Mouse (Mus musculus): ENCODE results near the gene St6galnac3. TPM values are rescaled to one million over a fixed set of nuclear protein-coding genes. Genes with fewer than 3 reads are reported as not detected.

Gene St6galnac3
- total and polyA plus RNA-seq, 3 experiments, result 0.08 to 1.1 (median 0.38) TPM

GRCm38 (mm10) chr3:153199251-153199650 lies 525.7 kb downstream of the St6galnac3 start:
- in situ Hi-C loops (cut with MboI; ENCODE audit: low pct_ligation_motif_present, low pct_unique_long_range_greater_than_20kb, low sequenced_read_pairs), result no loop called here
- no peaks in the 10 kb centered on the region; the same call in 1 of the 2 replicates for H3K79me2 ChIP-seq (replicated peaks; ENCODE audit: control insufficient read depth, extremely low read depth, insufficient read depth, poor library complexity, severe bottlenecking)
- H3K36me3 ChIP-seq (replicated peaks in 1 of 2; ENCODE audit: control insufficient read depth in 1 of 2, insufficient read depth in 1 of 2, low read length in 1 of 2), result no peaks in the 10 kb centered on the region
- dilution Hi-C loops (cut with MboI; ENCODE audit: extremely low pct_ligation_motif_present, extremely low pct_unique_long_range_greater_than_20kb, low sequenced_read_pairs), result no loop called here
- no peak overlapping the region for H3K9ac ChIP-seq (ENCODE audit: insufficient read depth, low read depth)
- H3K4me2 ChIP-seq (ENCODE audit: insufficient read depth, low read depth, poor library complexity, severe bottlenecking), result no peak overlapping the region
- H3K27me3 ChIP-seq (replicated peaks), result no peaks in the 10 kb centered on the region
- no peak overlapping the region for H3K4me3 ChIP-seq (replicated peaks in 1 of 3; ENCODE audit: low read depth in 2 of 3, low read length in 2 of 3, poor library complexity in 1 of 3)
- no peak for DNase-seq (ENCODE audit: extremely low read depth)
- H3K27ac ChIP-seq (ENCODE audit: insufficient read depth, low read depth), result no peak overlapping the region
- H3K4me1 ChIP-seq (ENCODE audit: control insufficient read depth in 1 of 2, insufficient read depth in 2 of 2), result peaks cover 0 to 10% of the 10 kb centered on the region in 2 experiments; a peak in 2 of 4 replicates
- TF ChIP-seq MXI1 (IDR thresholded peaks at IDR 0.05; ENCODE audit: low read depth, low read length) (no peak), POLR2A (IDR thresholded peaks at IDR 0.05; ENCODE audit: low read depth, low read length) (no peak), IRF4 (IDR thresholded peaks at IDR 0.05; ENCODE audit: low read depth, low read length) (no peak), ETS1 (conservative IDR thresholded peaks at IDR 0.05; ENCODE audit: low read depth, low read length) (no peak), E2F4 (IDR thresholded peaks at IDR 0.05; ENCODE audit: insufficient replicate concordance, low read depth, low read length) (no peak), MAFK (IDR thresholded peaks at IDR 0.05; ENCODE audit: insufficient replicate concordance, low read length) (no peak), EP300 (IDR thresholded peaks at IDR 0.05; ENCODE audit: low read length) (no peak), ZNF384 (IDR thresholded peaks at IDR 0.05; ENCODE audit: low read depth, low read length) (no peak), KAT2A (IDR thresholded peaks at IDR 0.05; ENCODE audit: insufficient replicate concordance, low read length) (no peak), NELFE (IDR thresholded peaks at IDR 0.05; ENCODE audit: low read depth, low read length) (no peak), ELF1 (IDR thresholded peaks at IDR 0.05; ENCODE audit: low read depth, low read length) (no peak), RAD21 (IDR thresholded peaks at IDR 0.05; ENCODE audit: low read depth, low read length) (no peak), RCOR1 (conservative IDR thresholded peaks at IDR 0.05; ENCODE audit: low read depth, low read length) (no peak), PAX5 (IDR thresholded peaks at IDR 0.05; ENCODE audit: low read length) (no peak), UBTF (IDR thresholded peaks at IDR 0.05; ENCODE audit: low read depth, low read length) (no peak), MAX (IDR thresholded peaks at IDR 0.05; ENCODE audit: low read length) (no peak)
- no peaks in the 10 kb centered on the region for H3K9me3 ChIP-seq (replicated peaks; ENCODE audit: low read length)

- in situ Hi-C loops (cut with MboI; ENCODE audit: low pct_ligation_motif_present, low pct_unique_long_range_greater_than_20kb, low sequenced_read_pairs), result no loop called here
- DNase-seq (ENCODE audit: extremely low read depth), result no peak
- no peaks in the 10 kb centered on the region; the same call in 1 of the 2 replicates for H3K79me2 ChIP-seq (replicated peaks; ENCODE audit: control insufficient read depth, extremely low read depth, insufficient read depth, poor library complexity, severe bottlenecking)
- no peaks in the 10 kb centered on the region for H3K27me3 ChIP-seq (replicated peaks)
- no peak overlapping the region for H3K27ac ChIP-seq (ENCODE audit: insufficient read depth, low read depth)
- dilution Hi-C loops (cut with MboI; ENCODE audit: extremely low pct_ligation_motif_present, extremely low pct_unique_long_range_greater_than_20kb, low sequenced_read_pairs), result no loop called here
- peaks cover 0 to 10% of the 10 kb centered on the region in 2 experiments; a peak in 2 of 4 replicates for H3K4me1 ChIP-seq (ENCODE audit: control insufficient read depth in 1 of 2, insufficient read depth in 2 of 2)
- no peak overlapping the region for H3K4me3 ChIP-seq (replicated peaks in 1 of 3; ENCODE audit: low read depth in 2 of 3, low read length in 2 of 3, poor library complexity in 1 of 3)
- H3K4me2 ChIP-seq (ENCODE audit: insufficient read depth, low read depth, poor library complexity, severe bottlenecking), result no peak overlapping the region
- H3K9me3 ChIP-seq (replicated peaks; ENCODE audit: low read length), result no peaks in the 10 kb centered on the region
- H3K9ac ChIP-seq (ENCODE audit: insufficient read depth, low read depth), result no peak overlapping the region
- H3K36me3 ChIP-seq (replicated peaks in 1 of 2; ENCODE audit: control insufficient read depth in 1 of 2, insufficient read depth in 1 of 2, low read length in 1 of 2), result no peaks in the 10 kb centered on the region
- TF ChIP-seq IRF4 (IDR thresholded peaks at IDR 0.05; ENCODE audit: low read depth, low read length), result no peak
- no peak for TF ChIP-seq NELFE (IDR thresholded peaks at IDR 0.05; ENCODE audit: low read depth, low read length)
- no peak for TF ChIP-seq ZMIZ1 (IDR thresholded peaks at IDR 0.05; ENCODE audit: low read depth, low read length)
- TF ChIP-seq TBP (conservative IDR thresholded peaks at IDR 0.05; ENCODE audit: low read depth, low read length), result no peak
- no peak for TF ChIP-seq UBTF (IDR thresholded peaks at IDR 0.05; ENCODE audit: low read depth, low read length)
- TF ChIP-seq PAX5 (IDR thresholded peaks at IDR 0.05; ENCODE audit: low read length), result no peak
- no peak for TF ChIP-seq POLR2AphosphoS2 (IDR thresholded peaks at IDR 0.05; ENCODE audit: low read depth, low read length)
- TF ChIP-seq ZKSCAN1 (IDR thresholded peaks at IDR 0.05; ENCODE audit: borderline replicate concordance, low read depth, low read length), result no peak
- no peak for TF ChIP-seq EP300 (IDR thresholded peaks at IDR 0.05; ENCODE audit: low read length)
- no peak for TF ChIP-seq USF2 (conservative IDR thresholded peaks at IDR 0.05; ENCODE audit: low read depth, low read length)
- TF ChIP-seq ETS1 (conservative IDR thresholded peaks at IDR 0.05; ENCODE audit: low read depth, low read length), result no peak
- TF ChIP-seq ELF1 (IDR thresholded peaks at IDR 0.05; ENCODE audit: low read depth, low read length), result no peak
- no peak for TF ChIP-seq E2F4 (IDR thresholded peaks at IDR 0.05; ENCODE audit: insufficient replicate concordance, low read depth, low read length)
- TF ChIP-seq RCOR1 (conservative IDR thresholded peaks at IDR 0.05; ENCODE audit: low read depth, low read length), result no peak
- no peak for TF ChIP-seq SIN3A (IDR thresholded peaks at IDR 0.05; ENCODE audit: low read length)
- TF ChIP-seq RAD21 (IDR thresholded peaks at IDR 0.05; ENCODE audit: low read depth, low read length), result no peak
- TF ChIP-seq SMC3 (IDR thresholded peaks at IDR 0.05; ENCODE audit: low read depth, low read length), result no peak
- no peak for TF ChIP-seq CHD1 (IDR thresholded peaks at IDR 0.05; ENCODE audit: low read depth, low read length)
Measured at GRCm38 (mm10) chr3:153198514-153198913, 526.5 kb downstream of the St6galnac3 start.

All from CH12.LX (cell line).